Mouse (Mus musculus) intestine, embryonic 15.5 days (tissue): ENCODE results near the gene Xkrx. TPM values are rescaled to one million over a fixed set of nuclear protein-coding genes. Genes with fewer than 3 reads are reported as not detected.
"Not testable (repeated sequence)": the region's sequence is repeated elsewhere in the genome, so short reads cannot be mapped to it uniquely, and the experiment has no call there.

Experiments
- ATAC-seq: fragments of 200-750 bp; cut with Nextera tagmentation; 2 replicates; pipeline ENCODE4 v1.8.0; 2017; ENCODE audit warnings: moderate TSS enrichment, moderate library complexity
- H3K27ac ChIP-seq: fragments of 300-500 bp; sonication (generic); 2 replicates; pipeline ENCODE4 v1.5.1; 2015; ENCODE audit warnings: mild to moderate bottlenecking, inconsistent platforms
- H3K27me3 ChIP-seq: fragments of 300-500 bp; sonication (generic); replicated peaks from 2 replicates; pipeline ENCODE4 v1.6.1; 2015; ENCODE audit warnings: inconsistent platforms
- H3K36me3 ChIP-seq: fragments of 300-500 bp; sonication (generic); 2 replicates; pipeline ENCODE4 v1.6.1; 2015; ENCODE audit warnings: inconsistent platforms
- H3K4me1 ChIP-seq: fragments of 300-500 bp; sonication (generic); replicated peaks from 2 replicates; pipeline ENCODE4 v1.6.1; 2015; ENCODE audit warnings: inconsistent platforms
- H3K4me2 ChIP-seq: fragments of 300-500 bp; sonication (generic); replicated peaks from 2 replicates; pipeline ENCODE4 v1.6.1; 2015; ENCODE audit warnings: mild to moderate bottlenecking, inconsistent platforms
- H3K4me3 ChIP-seq: fragments of 300-500 bp; sonication (generic); replicated peaks from 2 replicates; pipeline ENCODE4 v1.5.1; 2015; ENCODE audit warnings: inconsistent platforms
- H3K9ac ChIP-seq: fragments of 300-500 bp; sonication (generic); 2 replicates; pipeline ENCODE4 v1.6.1; 2015; ENCODE audit warnings: inconsistent platforms
- H3K9me3 ChIP-seq: fragments of 300-500 bp; sonication (generic); 2 replicates; pipeline ENCODE4 v1.6.1; 2016; ENCODE audit warnings: inconsistent platforms
- WGBS: fragments of 180-500 bp; shearing (Covaris S2); methylation state at CpG from one replicate; pipeline ENCODE4 v1.1.7; 2015; 5-methylcytosine and 5-hydroxymethylcytosine counted together
- polyA plus RNA-seq: library from polyadenylated mRNA; unstranded; fragments of >200 nt; fragmentation: Nextera tagmentation; extraction: Ambion mirVana; gene quantifications from 2 replicates; pipeline ENCODE4 v1.2.1, GENCODE M21; 2015

Xkrx gene
- polyA plus RNA-seq = 0.15 and 0.16 TPM in 2 replicates

DNA sequence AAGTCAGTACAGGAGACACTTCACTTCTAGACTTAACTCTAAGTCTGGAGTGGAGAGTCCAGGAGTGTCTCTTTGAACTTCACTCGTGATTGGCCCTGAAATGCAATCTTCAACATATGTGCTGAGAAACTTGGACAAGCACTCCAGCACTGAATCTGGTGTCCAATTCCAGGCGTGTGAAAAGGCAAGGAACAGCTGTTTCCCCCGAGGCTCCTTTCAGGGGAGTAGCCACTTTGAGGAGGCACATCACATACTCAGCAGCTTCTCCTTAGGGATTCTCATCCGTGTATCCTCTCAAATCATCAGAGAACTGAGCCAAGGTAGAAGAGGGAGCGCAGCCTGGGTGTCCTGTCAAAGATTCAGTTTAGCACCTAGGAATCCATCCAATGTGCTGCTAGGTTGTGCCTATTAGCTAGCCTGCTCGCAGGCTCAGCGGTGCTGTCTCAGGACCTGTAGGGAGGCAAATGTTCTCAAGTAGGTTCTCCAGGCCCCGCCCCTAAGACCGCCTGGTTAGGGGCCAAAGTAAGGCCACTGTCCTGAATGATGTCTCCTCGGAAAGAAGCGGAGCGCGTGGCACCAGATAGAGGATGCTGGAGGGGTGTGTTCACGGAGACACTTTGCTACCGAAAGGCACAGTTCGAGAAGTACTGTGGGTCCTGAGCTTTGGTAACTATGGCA lies at the start of gene Xkrx:
Gene Xkrx, minus strand, starts transcription at position 34 of the 678 bp plus-strand sequence.
- no peak for ATAC-seq
- Histone ChIP-seq H3K9me3 (no peaks in the 10 kb centered on the region), H3K4me2 (peak within 1 kb of the TSS; percentile 50), H3K36me3 (no peaks in the 10 kb centered on the region), H3K4me3 (peak within 1 kb of the TSS; percentile 7; the same call in 1 of the 2 replicates), H3K9ac (no peak within 1 kb of the TSS), H3K27me3 (no peaks in the 10 kb centered on the region), H3K27ac (no peak within 1 kb of the TSS), H3K4me1 (0 out of 2 replicates have a peak, but pooled peaks cover 5% of the 10 kb centered on the region)
- 33% methylated on average over 16 of the region's 16 CpGs for WGBS

DNA sequence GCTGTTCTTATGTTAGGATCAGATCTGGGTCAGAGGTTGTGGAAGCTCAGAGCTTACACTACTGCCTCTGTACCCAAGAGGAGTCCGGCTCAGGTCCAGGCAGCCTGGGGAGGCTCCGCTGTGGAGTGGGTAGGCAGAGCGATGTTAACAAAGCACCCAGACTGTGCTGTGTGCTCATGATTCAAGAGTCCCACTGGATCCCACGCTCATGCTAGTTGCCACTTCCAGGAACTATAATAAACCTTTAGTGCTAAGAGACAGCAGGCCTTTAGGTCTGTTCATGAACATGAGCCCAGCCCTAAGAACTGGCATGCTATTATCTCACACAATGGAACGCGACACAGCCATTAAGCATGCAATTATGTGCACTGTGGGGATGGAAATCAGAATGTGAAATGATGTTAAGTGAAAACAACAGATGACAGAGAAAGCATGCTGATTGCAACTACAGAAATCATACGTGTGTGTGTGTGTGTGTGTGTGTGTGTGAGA lies 49.3 kb upstream of the Xkrx start:
- Histone ChIP-seq H3K9me3 (no peaks in the 10 kb centered on the region), H3K9ac (no peak overlapping the region), H3K27ac (no peak overlapping the region), H3K27me3 (no peaks in the 10 kb centered on the region), H3K4me3 (no peak overlapping the region), H3K4me2 (no peak overlapping the region), H3K36me3 (no peaks in the 10 kb centered on the region), H3K4me1 (no peaks in the 10 kb centered on the region)
- WGBS = 90% methylated on average over 7 of the region's 7 CpGs
- no peak for ATAC-seq

DNA sequence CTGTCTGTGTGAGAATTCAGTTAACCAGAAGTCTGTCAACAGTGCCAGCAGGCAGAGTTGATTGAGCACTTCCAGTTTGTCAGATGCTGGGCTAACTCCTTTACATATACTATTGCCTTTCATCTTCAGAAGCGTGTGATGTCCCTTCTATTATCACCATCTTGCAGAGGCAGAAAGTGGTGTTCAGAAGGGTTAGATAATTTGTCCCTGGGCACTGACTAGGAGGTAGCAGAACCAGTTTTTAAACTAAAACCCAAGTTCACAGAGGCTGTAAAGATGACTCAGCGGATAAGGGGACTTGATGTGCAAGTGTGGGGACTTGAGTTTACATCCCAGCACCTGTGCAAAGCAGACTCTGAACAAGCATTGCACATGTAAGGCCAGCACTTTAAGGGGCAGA lies 46.6 kb upstream of the Xkrx start:
- Histone ChIP-seq H3K4me1 (no peaks in the 10 kb centered on the region), H3K4me2 (no peak overlapping the region), H3K4me3 (no peak overlapping the region), H3K36me3 (no peaks in the 10 kb centered on the region), H3K27me3 (no peaks in the 10 kb centered on the region), H3K27ac (no peak overlapping the region), H3K9ac (no peak overlapping the region), H3K9me3 (no peaks in the 10 kb centered on the region)
- WGBS = 61% methylated on average over 2 of the region's 2 CpGs
- no peak for ATAC-seq

DNA sequence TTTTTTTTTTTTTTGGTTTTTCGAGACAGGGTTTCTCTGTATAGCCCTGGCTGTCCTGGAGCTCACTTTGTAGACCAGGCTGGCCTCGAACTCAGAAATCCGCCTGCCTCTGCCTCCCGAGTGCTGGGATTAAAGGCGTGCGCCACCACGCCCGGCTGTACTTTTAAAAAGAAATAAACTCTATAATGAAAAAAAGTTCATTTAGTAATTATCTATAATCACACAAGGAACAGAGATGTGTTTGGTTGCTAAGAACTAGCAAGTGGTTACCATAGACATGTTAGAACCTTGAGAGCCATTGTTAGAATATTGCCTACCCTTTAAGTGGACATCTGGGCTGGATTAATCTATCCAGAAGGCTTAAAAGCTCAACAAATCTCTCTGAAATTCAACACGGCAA lies 25.3 kb upstream of the Xkrx start, which contains the start of gene Arl13a:
Gene Arl13a, plus strand, starts transcription at position 301 of the 400 bp plus-strand sequence.
- not testable (repeated sequence) for H3K4me2 ChIP-seq, H3K4me1 ChIP-seq, ATAC-seq, H3K27ac ChIP-seq, H3K36me3 ChIP-seq, H3K4me3 ChIP-seq, H3K9ac ChIP-seq, H3K27me3 ChIP-seq, H3K9me3 ChIP-seq
- WGBS = 91% methylated on average over 9 of the region's 9 CpGs

DNA sequence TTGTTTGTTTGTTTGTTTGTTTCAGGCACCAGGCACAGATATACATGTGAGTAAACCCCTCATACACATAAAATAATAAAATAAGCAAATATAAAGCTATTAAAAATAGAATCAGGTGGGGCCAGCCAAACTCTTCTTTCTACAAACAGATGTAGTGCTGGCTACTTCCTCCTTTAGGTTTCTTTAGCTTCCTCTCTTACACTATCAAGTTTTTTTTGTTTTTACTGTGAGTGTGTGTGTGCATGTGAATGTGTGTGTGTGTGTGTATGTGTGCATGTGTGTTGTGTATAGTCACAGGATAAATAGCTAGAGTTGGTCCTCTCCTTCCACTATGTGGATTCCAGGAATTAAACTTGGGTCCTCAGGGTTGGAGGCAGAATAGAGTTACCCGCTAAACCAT lies 12.8 kb upstream of the Xkrx start:
- Histone ChIP-seq H3K27me3 (no peaks in the 10 kb centered on the region), H3K27ac (no peak overlapping the region), H3K9me3 (no peaks in the 10 kb centered on the region), H3K9ac (no peak overlapping the region), H3K4me3 (no peak overlapping the region), H3K4me2 (no peak overlapping the region), H3K4me1 (no peaks in the 10 kb centered on the region), H3K36me3 (no peaks in the 10 kb centered on the region)
- ATAC-seq = no peak
- 88% methylated on average over 1 of the region's 1 CpGs for WGBS

DNA sequence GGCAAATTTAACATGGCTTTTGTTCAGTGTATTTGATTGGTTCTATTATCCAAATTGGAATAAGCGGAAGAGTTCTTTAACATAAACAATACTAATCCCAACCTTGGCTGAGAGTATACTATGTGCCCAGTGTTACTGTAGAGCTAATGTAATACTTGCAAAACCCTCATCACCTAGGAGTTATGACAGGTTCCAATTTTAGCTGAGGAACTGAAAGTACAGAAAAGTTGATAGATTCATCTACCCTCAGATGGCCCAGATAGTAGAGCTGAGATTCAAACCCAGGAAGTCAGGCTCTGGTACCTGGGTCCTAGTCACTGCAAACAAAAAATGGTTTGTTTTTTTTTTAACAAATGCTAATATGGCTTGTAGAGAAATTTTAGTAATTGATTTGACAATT lies 8.7 kb upstream of the Xkrx start:
- no peaks in the 10 kb centered on the region for H3K36me3 ChIP-seq
- H3K9me3 ChIP-seq = no peaks in the 10 kb centered on the region
- no peaks in the 10 kb centered on the region for H3K27me3 ChIP-seq
- no peaks in the 10 kb centered on the region for H3K4me1 ChIP-seq
- no peak overlapping the region for H3K4me2 ChIP-seq
- ATAC-seq = no peak
- H3K9ac ChIP-seq = no peak overlapping the region
- WGBS = 92% methylated on average over 1 of the region's 1 CpGs
- no peak overlapping the region for H3K27ac ChIP-seq
- no peak overlapping the region for H3K4me3 ChIP-seq

DNA sequence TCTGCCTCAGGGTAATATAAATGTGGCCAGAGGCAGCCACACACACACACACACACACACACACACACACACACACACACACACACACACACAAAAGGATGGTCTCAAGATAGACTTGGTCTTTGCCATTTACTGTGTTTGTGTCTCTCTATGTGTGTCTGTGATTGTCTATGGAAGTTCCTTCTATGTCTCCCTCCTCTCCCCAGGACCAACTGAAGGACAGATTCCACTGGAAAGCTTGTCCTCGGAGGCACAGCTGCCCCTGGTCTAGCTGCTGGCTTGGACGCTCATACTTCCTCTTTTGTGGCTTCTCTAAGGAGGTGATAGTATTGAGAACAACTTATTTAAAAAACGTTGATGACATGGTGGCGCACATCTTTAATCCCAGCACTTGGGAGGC lies 1.6 kb upstream of the Xkrx start:
- H3K27ac ChIP-seq = no peak overlapping the region
- no peaks in the 10 kb centered on the region for H3K27me3 ChIP-seq
- H3K4me2 ChIP-seq = no peak overlapping the region
- ATAC-seq = no peak
- no peak overlapping the region for H3K9ac ChIP-seq
- no peaks in the 10 kb centered on the region for H3K36me3 ChIP-seq
- 59% methylated on average over 4 of the region's 4 CpGs for WGBS
- H3K4me3 ChIP-seq = no peak overlapping the region
- H3K9me3 ChIP-seq = no peaks in the 10 kb centered on the region
- 0 out of 2 replicates have a peak, but pooled peaks cover 5% of the 10 kb centered on the region for H3K4me1 ChIP-seq

DNA sequence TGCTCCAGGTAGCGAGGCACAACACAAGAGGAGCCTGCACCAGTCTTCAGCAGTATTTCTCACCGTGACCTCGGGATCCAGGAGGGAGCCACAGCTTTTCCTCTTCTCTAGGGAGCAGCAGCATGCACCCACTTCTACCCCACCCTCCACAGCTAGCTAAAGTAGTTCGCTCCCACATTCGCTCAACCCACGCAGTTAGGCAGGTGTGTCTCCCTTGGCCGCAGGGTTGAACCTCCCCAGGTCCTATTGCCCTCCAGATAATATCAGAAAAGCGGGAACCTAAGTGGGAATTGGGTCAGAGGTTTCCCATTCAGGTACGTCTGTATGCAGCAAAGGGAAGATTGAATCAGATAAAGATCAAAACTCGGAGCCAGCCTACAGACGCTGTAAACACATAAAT lies 950 bp upstream of the Xkrx start:
- Histone ChIP-seq H3K4me3 (peak overlapping the region; percentile 7; the same call in 1 of the 2 replicates), H3K9me3 (no peaks in the 10 kb centered on the region), H3K36me3 (no peaks in the 10 kb centered on the region), H3K4me2 (peak overlapping the region; percentile 50), H3K27ac (no peak overlapping the region), H3K27me3 (no peaks in the 10 kb centered on the region), H3K4me1 (0 out of 2 replicates have a peak, but pooled peaks cover 5% of the 10 kb centered on the region), H3K9ac (no peak overlapping the region)
- no peak for ATAC-seq
- 27% methylated on average over 11 of the region's 11 CpGs for WGBS

DNA sequence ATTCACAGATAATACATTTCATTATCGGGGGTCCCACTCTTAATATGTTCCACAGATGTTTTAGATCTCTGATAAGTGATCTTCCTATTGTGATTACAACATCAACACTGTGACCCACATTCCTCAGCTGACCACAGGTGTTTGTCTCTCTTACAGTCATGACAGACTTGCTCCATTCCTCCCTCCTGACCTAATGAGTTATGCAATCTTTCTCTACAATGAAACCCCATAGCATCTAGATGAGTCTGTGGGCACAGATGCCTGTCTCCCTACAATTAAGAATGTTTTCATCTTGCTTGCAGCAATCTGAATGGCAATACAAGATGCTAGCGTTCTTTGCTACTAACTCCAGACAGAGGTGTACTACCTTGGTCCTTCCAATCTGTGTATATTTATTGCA lies 1.4 kb downstream of the Xkrx start:
- Histone ChIP-seq H3K9me3 (no peaks in the 10 kb centered on the region), H3K4me2 (no peak overlapping the region), H3K4me1 (0 out of 2 replicates have a peak, but pooled peaks cover 5% of the 10 kb centered on the region), H3K36me3 (no peaks in the 10 kb centered on the region), H3K27me3 (no peaks in the 10 kb centered on the region), H3K9ac (no peak overlapping the region), H3K27ac (no peak overlapping the region), H3K4me3 (no peak overlapping the region)
- ATAC-seq = no peak
- 86% methylated on average over 2 of the region's 2 CpGs for WGBS

DNA sequence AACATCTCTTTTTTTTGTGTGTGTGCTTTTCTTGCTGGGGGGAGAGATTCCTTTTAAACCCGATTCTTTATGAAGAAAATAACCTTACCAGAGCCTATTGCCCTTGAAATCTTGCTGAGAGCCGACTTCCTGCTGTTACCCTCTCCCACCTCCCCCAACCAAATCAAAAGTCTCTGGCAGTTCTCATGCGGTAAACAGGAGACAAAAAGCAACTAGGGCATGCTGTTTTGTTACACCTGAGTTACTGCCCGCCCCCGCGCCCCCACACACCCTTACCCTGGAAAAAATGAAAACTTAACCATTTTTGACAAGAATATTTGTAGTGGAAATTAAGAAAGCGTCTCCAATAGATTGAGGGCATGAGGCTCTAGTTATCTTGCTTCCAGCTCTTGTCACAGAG lies 3.7 kb downstream of the Xkrx start:
- Histone ChIP-seq H3K4me1 (0 out of 2 replicates have a peak, but pooled peaks cover 5% of the 10 kb centered on the region), H3K27me3 (no peaks in the 10 kb centered on the region), H3K9ac (no peak overlapping the region), H3K36me3 (no peaks in the 10 kb centered on the region), H3K4me3 (no peak overlapping the region), H3K27ac (no peak overlapping the region), H3K9me3 (no peaks in the 10 kb centered on the region), H3K4me2 (no peak overlapping the region)
- 49% methylated on average over 7 of the region's 7 CpGs for WGBS
- no peak for ATAC-seq

DNA sequence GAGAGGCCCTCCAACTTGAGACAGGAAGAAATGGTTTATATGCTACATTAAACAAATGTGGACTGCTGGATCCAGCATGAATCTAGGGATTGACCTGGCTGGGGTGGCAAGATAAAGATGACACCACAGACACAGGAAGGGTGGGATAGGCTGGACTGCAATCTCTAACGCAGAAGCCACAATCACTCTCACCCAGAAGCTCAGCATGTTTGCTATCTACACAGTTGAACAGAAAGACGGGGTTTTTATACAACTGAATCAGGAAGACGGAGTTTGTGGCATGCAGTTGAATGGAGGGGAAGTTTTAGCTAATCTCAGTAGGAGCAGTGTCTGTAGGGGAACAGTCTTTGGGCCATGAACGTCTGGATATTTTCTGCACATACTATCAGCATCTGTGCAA lies 19.9 kb downstream of the Xkrx start:
- Histone ChIP-seq H3K9me3 (no peaks in the 10 kb centered on the region), H3K4me2 (no peak overlapping the region), H3K36me3 (no peaks in the 10 kb centered on the region), H3K9ac (no peak overlapping the region), H3K4me1 (no peaks in the 10 kb centered on the region), H3K4me3 (no peak overlapping the region), H3K27ac (no peak overlapping the region), H3K27me3 (no peaks in the 10 kb centered on the region)
- WGBS = 73% methylated on average over 4 of the region's 4 CpGs
- no peak for ATAC-seq

DNA sequence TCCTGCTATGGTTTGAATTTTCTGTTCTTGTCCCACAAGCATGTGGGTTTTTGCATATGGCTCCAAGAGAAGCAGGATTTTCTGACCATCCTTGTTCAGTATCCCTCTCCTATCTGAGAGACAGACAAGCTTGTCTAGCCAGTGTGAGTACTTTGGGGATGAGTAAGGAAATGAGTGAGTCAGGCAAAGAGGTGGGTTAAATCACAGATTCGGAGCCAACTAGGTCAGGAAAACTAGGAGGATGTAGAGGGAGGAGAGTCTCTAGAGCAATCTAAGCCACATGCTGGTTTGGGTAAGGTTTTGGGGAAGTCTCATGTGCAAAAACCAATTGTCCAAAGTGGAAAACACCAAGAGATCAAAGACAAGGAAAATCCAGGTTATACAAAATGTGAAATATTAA lies 20.3 kb downstream of the Xkrx start:
- H3K27me3 ChIP-seq = no peaks in the 10 kb centered on the region
- H3K4me1 ChIP-seq = no peaks in the 10 kb centered on the region
- no peaks in the 10 kb centered on the region for H3K36me3 ChIP-seq
- no peaks in the 10 kb centered on the region for H3K9me3 ChIP-seq
- no peak overlapping the region for H3K27ac ChIP-seq
- H3K4me2 ChIP-seq = no peak overlapping the region
- 94% methylated on average over 1 of the region's 1 CpGs for WGBS
- no peak for ATAC-seq
- no peak overlapping the region for H3K9ac ChIP-seq
- H3K4me3 ChIP-seq = no peak overlapping the region

DNA sequence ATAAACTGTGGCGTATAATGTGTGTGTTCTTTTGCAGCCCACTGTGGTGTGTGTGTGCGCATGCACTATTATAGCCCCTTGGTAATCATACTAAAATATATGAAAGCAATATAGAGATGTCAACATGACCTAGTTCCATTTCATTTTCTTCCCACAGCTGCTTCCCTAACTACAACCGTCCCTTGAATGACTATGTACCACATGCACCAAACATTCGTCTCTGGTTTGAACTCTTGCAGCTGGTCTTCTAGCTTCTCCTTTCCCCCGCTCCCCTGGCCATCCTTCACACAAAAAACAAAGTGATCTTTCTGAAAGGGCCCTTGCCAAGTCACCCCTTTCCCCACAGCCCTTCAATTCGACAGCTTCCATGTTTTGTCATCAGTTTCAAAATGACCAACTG lies 21.9 kb downstream of the Xkrx start:
- 78% methylated on average over 6 of the region's 6 CpGs for WGBS

More for the DNA sequence above, 21.9 kb downstream of the Xkrx start:
- no peak overlapping the region for H3K4me3 ChIP-seq
- H3K4me2 ChIP-seq = no peak overlapping the region
- no peaks in the 10 kb centered on the region for H3K4me1 ChIP-seq
- no peak for ATAC-seq
- no peaks in the 10 kb centered on the region for H3K36me3 ChIP-seq
- no peak overlapping the region for H3K27ac ChIP-seq
- H3K27me3 ChIP-seq = no peaks in the 10 kb centered on the region
- no peak overlapping the region for H3K9ac ChIP-seq
- no peaks in the 10 kb centered on the region for H3K9me3 ChIP-seq
